Mouse (Mus musculus) mature B cell (primary cell): ENCODE results near the gene 1700012P22Rik.

Experiments
- in situ Hi-C: fragments of 300-500 bp; cut with MboI; formaldehyde crosslinking; loops from 2 replicates; pipeline ENCODE4 v1.14.3; 2019

The 1700012P22Rik gene

GRCm38 (mm10) chr4:144438672-144439071, at the start of gene 1700012P22Rik:
TSS of gene 1700012P22Rik (minus strand) at chr4:144438772.
- in situ Hi-C loops, result no loop called here

- in situ Hi-C loops, result no loop called here
These were observed 29.5 kb upstream of the 1700012P22Rik start for GRCm38 (mm10) chr4:144468091-144468490.

GRCm38 (mm10) chr4:144465206-144465605, 26.6 kb upstream of the 1700012P22Rik start:
- in situ Hi-C loops, result no loop called here

- in situ Hi-C loops, result no loop called here
These were observed 25.1 kb upstream of the 1700012P22Rik start, which contains the start of gene Aadacl3 for GRCm38 (mm10) chr4:144463656-144464055. TSS of gene Aadacl3 (minus strand) at chr4:144463756.

GRCm38 (mm10) chr4:144453217-144453616, 14.6 kb upstream of the 1700012P22Rik start, which contains the start of gene Gm9944:
TSS of gene Gm9944 (minus strand) at chr4:144453317.
- in situ Hi-C loops, result no loop called here

GRCm38 (mm10) chr4:144448546-144448945, 10.0 kb upstream of the 1700012P22Rik start:
- in situ Hi-C loops, result no loop called here

- in situ Hi-C loops, result no loop called here
These were observed 3.0 kb upstream of the 1700012P22Rik start for GRCm38 (mm10) chr4:144441582-144441981.

GRCm38 (mm10) chr4:144441095-144441494, 2.5 kb upstream of the 1700012P22Rik start:
- in situ Hi-C loops, result no loop called here

- in situ Hi-C loops, result no loop called here
These were observed 5.4 kb downstream of the 1700012P22Rik start for GRCm38 (mm10) chr4:144433216-144433615.

- in situ Hi-C loops, result no loop called here
These were observed 7.8 kb downstream of the 1700012P22Rik start for GRCm38 (mm10) chr4:144430723-144431122.

GRCm38 (mm10) chr4:144428868-144429267, 9.7 kb downstream of the 1700012P22Rik start:
- in situ Hi-C loops, result no loop called here

GRCm38 (mm10) chr4:144424590-144424989, 14.0 kb downstream of the 1700012P22Rik start:
- in situ Hi-C loops, result no loop called here

GRCm38 (mm10) chr4:144420644-144421043, 17.9 kb downstream of the 1700012P22Rik start:
- in situ Hi-C loops, result no loop called here

GRCm38 (mm10) chr4:144408290-144408689, 30.3 kb downstream of the 1700012P22Rik start, which contains the start of gene Pramef12:
TSS of gene Pramef12 (minus strand) at chr4:144408464.
- in situ Hi-C loops, result no loop called here

- in situ Hi-C loops, result no loop called here
These were observed 32.3 kb downstream of the 1700012P22Rik start for GRCm38 (mm10) chr4:144406261-144406660.

GRCm38 (mm10) chr4:144404456-144405086, 34.0 kb downstream of the 1700012P22Rik start:
- in situ Hi-C loops, result no loop called here

GRCm38 (mm10) chr4:144402712-144403111, 35.9 kb downstream of the 1700012P22Rik start:
- in situ Hi-C loops, result no loop called here

- in situ Hi-C loops, result no loop called here
These were observed 42.3 kb downstream of the 1700012P22Rik start for GRCm38 (mm10) chr4:144396316-144396715.

- in situ Hi-C loops, result no loop called here
These were observed 60.7 kb downstream of the 1700012P22Rik start, which contains the start of gene Pramef20 for GRCm38 (mm10) chr4:144377911-144378310. TSS of gene Pramef20 (minus strand) at chr4:144377933.
